9 mouse cellular contexts compared by ENCODE assay signal in genomic region chr17:12203414-12203897, GRCm38 (mm10).
DNase-seq lines count a peak whose midpoint lies in the region; ATAC-seq and TF ChIP-seq lines count a peak whose summit lies in the region.
"Had no signal": no experiment of that assay in that cellular context is flagged by ENCODE, and none has a peak within 500 bp of the region (broad histone marks: within the 10 kb centered on the region; RNA-seq: fewer than 3 reads in every experiment).

No protein-coding gene starts in this region.

- DNase-seq in kidney, postnatal 0 days (ENCODE audit: low spot score) = peak; percentile 45
- no peak for DNase-seq in kidney, postnatal 14 days
- DNase-seq in cerebellum, adult 2 months = peak; percentile 62 to 70
- no peak for DNase-seq in midbrain, embryonic 11.5 days (ENCODE audit: low spot score, missing footprints)
- no peak for DNase-seq in thymus, postnatal 14 days
- DNase-seq in left cerebral cortex, adult 11 months (ENCODE audit: low spot score) = no peak
- no peak for DNase-seq in lung, adult 18-20 months

- ATAC-seq in kidney, postnatal 0 days (replicated peaks; ENCODE audit: low FRiP score, low read depth) = 0 out of 2 replicates have a peak, but pooled peaks have one; percentile 17
- no peak for ATAC-seq in heart, embryonic 15.5 days (replicated peaks; ENCODE audit: insufficient number of reproducible peaks, insufficient read depth, low FRiP score, low read depth)
- 0 out of 2 replicates have a peak, but pooled peaks have one; percentile 25 for ATAC-seq in midbrain, embryonic 11.5 days (ENCODE audit: low FRiP score)

- H3K4me3 ChIP-seq in kidney, postnatal 0 days (replicated peaks; ENCODE audit: low read depth, low read length) = no peak overlapping the region
- no peak overlapping the region for H3K4me3 ChIP-seq in cerebellum, adult 2 months (replicated peaks; ENCODE audit: insufficient read depth, low read depth, low read length)
- no peak overlapping the region for H3K4me3 ChIP-seq in heart, embryonic 15.5 days
- H3K4me3 ChIP-seq in midbrain, embryonic 11.5 days (ENCODE audit: low read depth, low read length) = no peak overlapping the region
- H3K4me3 ChIP-seq: megakaryocyte, embryonic 14.5 days had no signal

- no peak overlapping the region for H3K27ac ChIP-seq in kidney, postnatal 0 days
- H3K27ac ChIP-seq in cerebellum, adult 2 months (ENCODE audit: insufficient read depth, low read length) = no peak overlapping the region
- no peak overlapping the region for H3K27ac ChIP-seq in heart, embryonic 15.5 days
- H3K27ac ChIP-seq in midbrain, embryonic 11.5 days (ENCODE audit: low read depth, low read length) = no peak overlapping the region

- no peak overlapping the region for H3K4me2 ChIP-seq in kidney, postnatal 0 days (ENCODE audit: low read length)
- peak overlapping the region; percentile 34 for H3K4me2 ChIP-seq in heart, embryonic 15.5 days
- no peak overlapping the region for H3K4me2 ChIP-seq in midbrain, embryonic 11.5 days

- H3K36me3 ChIP-seq in kidney, postnatal 0 days (ENCODE audit: insufficient read depth, low read length) = no peaks in the 10 kb centered on the region
- no peaks in the 10 kb centered on the region for H3K36me3 ChIP-seq in heart, embryonic 15.5 days
- H3K36me3 ChIP-seq in midbrain, embryonic 11.5 days (ENCODE audit: control insufficient read depth, insufficient read depth, low read length) = 0 out of 2 replicates have a peak, but pooled peaks cover 2% of the 10 kb centered on the region

- no peaks in the 10 kb centered on the region for H3K9me3 ChIP-seq in kidney, postnatal 0 days (replicated peaks; ENCODE audit: low read length)
- H3K9me3 ChIP-seq in heart, embryonic 15.5 days (replicated peaks) = no peaks in the 10 kb centered on the region
- no peaks in the 10 kb centered on the region for H3K9me3 ChIP-seq in midbrain, embryonic 11.5 days (ENCODE audit: control insufficient read depth, low read length)

- H3K27me3 ChIP-seq in kidney, postnatal 0 days (ENCODE audit: insufficient read depth, low read length) = no peaks in the 10 kb centered on the region
- H3K27me3 ChIP-seq in cerebellum, adult 2 months (ENCODE audit: control insufficient read depth, insufficient read depth, low read length) = no peaks in the 10 kb centered on the region
- no peaks in the 10 kb centered on the region for H3K27me3 ChIP-seq in heart, embryonic 15.5 days
- H3K27me3 ChIP-seq in midbrain, embryonic 11.5 days (ENCODE audit: control insufficient read depth, insufficient read depth, low read length) = no peaks in the 10 kb centered on the region
- H3K27me3 ChIP-seq: megakaryocyte, embryonic 14.5 days had no signal

- no peak; the same call in 1 of the 2 replicates for TF ChIP-seq CTCF in kidney, postnatal 0 days (IDR thresholded peaks at IDR 0.05; ENCODE audit: low read depth)
- TF ChIP-seq CTCF in cerebellum, adult 2 months (IDR thresholded peaks at IDR 0.05; ENCODE audit: borderline replicate concordance, insufficient read depth, low read depth, low read length) = peak; percentile 11; the same call in 1 of the 2 replicates

- no peak overlapping the region for H3K9ac ChIP-seq in kidney, postnatal 0 days (ENCODE audit: low read depth, low read length)
- 0 out of 2 replicates have a peak overlapping the region, but pooled peaks have one; percentile 17 for H3K9ac ChIP-seq in heart, embryonic 15.5 days
- H3K9ac ChIP-seq in midbrain, embryonic 11.5 days (ENCODE audit: low read length) = no peak overlapping the region

- WGBS in kidney, postnatal 0 days = 66% methylated on average over 15 of the region's 15 CpGs
- 21% methylated on average over 15 of the region's 15 CpGs for WGBS in cerebellum, adult 2 months
- 48% methylated on average over 15 of the region's 15 CpGs for WGBS in heart, embryonic 15.5 days
- 84% methylated on average over 15 of the region's 15 CpGs for WGBS in midbrain, embryonic 11.5 days

- TF ChIP-seq POLR2A in cerebellum, adult 2 months (IDR thresholded peaks at IDR 0.05; ENCODE audit: borderline replicate concordance, insufficient read depth, low read length) = no peak

- H3K4me1 ChIP-seq in kidney, postnatal 0 days (replicated peaks; ENCODE audit: insufficient read depth, low read length) = peaks cover 12% of the 10 kb centered on the region
- H3K4me1 ChIP-seq in cerebellum, adult 2 months (ENCODE audit: control insufficient read depth, insufficient read depth, low read length) = peaks cover 34% of the 10 kb centered on the region
- H3K4me1 ChIP-seq in heart, embryonic 15.5 days (replicated peaks) = peaks cover 36% of the 10 kb centered on the region
- H3K4me1 ChIP-seq in midbrain, embryonic 11.5 days (ENCODE audit: control insufficient read depth, insufficient read depth, low read length) = peaks cover 6% of the 10 kb centered on the region

Comparison
In these comparisons a context has a peak if more than half of its experiments do, and no peak if none do; other contexts are left out.
1. DNase-seq: peak in kidney, postnatal 0 days (single experiment) and cerebellum, adult 2 months (2 of 2); none in kidney, postnatal 14 days (single experiment), midbrain, embryonic 11.5 days (single experiment), thymus, postnatal 14 days (single experiment), left cerebral cortex, adult 11 months (single experiment) and lung, adult 18-20 months (0 of 2).